Mouse (Mus musculus) ES-E14 (cell line): ENCODE measurements at regions not wholly inside any gene's neighbourhood (a gene's known extent, or its start where the extent isn't known, plus 50 kb on each side); places are given as distances from the start of the nearest gene placed in this dataset.

ENCODE experiments used
- HCFC1 ChIP-seq: IDR thresholded peaks from 2 replicates; pipeline ENCODE4 v1.6.1; 2012; ENCODE audit warnings: low read length, inconsistent platforms, borderline replicate concordance; ENCODE audit not compliant: insufficient read depth
- ZC3H11A ChIP-seq: IDR thresholded peaks from 2 replicates; pipeline ENCODE4 v1.6.1; 2012; ENCODE audit warnings: low read depth, mild to moderate bottlenecking, inconsistent platforms, low read length, borderline replicate concordance
- ZNF384 ChIP-seq: IDR thresholded peaks from 2 replicates; pipeline ENCODE4 v1.6.1; 2012; ENCODE audit warnings: low read depth, low read length, inconsistent platforms

GRCm38 (mm10) chr13:83307696-83308095, 196.1 kb upstream of the Mef2c start:
- TF ChIP-seq ZNF384 (no peak), HCFC1 (no peak), ZC3H11A (no peak)
